Mouse (Mus musculus): Measurements from ENCODE around the gene Zc3h6. TPM values are rescaled to one million over a fixed set of nuclear protein-coding genes. Genes with fewer than 3 reads are reported as not detected.

Gene Zc3h6
- polyA plus RNA-seq, 1 experiment from 2014 or later: 1.3 TPM

- H3K4me3 ChIP-seq (ENCODE audit: low read length): no peak within 1 kb of the TSS
- no peak within 1 kb of the TSS for H3K4me2 ChIP-seq (ENCODE audit: low read depth, low read length)
- H3K4me1 ChIP-seq (replicated peaks; ENCODE audit: control insufficient read depth, insufficient read depth, low read length): peaks cover 6% of the 10 kb centered on the region; the same call in 1 of the 2 replicates
- H3K9me3 ChIP-seq (ENCODE audit: control insufficient read depth, low read length): no peaks in the 10 kb centered on the region
- no peak for ATAC-seq (ENCODE audit: low read depth)
- 75% methylated on average over 8 of the region's 8 CpGs for WGBS
- no peaks in the 10 kb centered on the region for H3K36me3 ChIP-seq (ENCODE audit: control insufficient read depth, insufficient read depth, low read length)
- no peak within 1 kb of the TSS for H3K9ac ChIP-seq (ENCODE audit: low read length)
- H3K27me3 ChIP-seq (ENCODE audit: control insufficient read depth, insufficient read depth, low read depth, low read length): no peaks in the 10 kb centered on the region
- H3K27ac ChIP-seq (ENCODE audit: low read length): no peak within 1 kb of the TSS
These were observed 80.6 kb downstream of the Zc3h6 start, which contains the start of gene Vinac1 for GRCm38 (mm10) chr2:129047811-129048210. Gene Vinac1, minus strand, starts transcription at chr2:129048172.

DNA sequence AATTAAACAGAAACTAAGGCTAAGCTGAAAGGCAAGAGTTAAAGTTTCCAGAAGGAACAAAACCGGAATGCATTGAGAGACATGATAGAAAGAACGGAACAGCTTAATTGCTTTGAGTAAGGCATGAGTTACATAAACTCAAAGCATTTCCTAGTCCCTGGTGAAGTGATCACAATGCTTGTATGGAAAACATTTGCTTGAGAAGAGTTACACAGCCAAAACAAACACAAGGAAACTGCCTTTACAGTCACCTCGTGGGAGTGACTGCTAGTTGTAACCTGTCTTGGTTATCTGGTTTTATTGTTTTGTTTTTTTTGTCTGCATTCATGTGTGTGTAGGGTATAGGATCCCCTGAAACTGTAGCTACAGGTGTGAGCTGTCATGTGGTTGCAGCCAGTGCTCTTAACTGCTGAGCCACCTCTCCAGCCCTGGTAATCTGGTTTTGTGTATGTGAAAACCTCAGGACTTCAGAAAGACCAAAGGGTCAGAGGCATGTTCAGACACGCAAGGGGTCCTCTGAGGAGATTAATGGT lies 85.3 kb downstream of the Zc3h6 start:
- ATAC-seq (ENCODE audit: low read depth): no peak
- H3K4me2 ChIP-seq (ENCODE audit: low read depth, low read length): no peak overlapping the region
- H3K9ac ChIP-seq (ENCODE audit: low read length): no peak overlapping the region
- H3K4me3 ChIP-seq (ENCODE audit: low read length): no peak overlapping the region
- 38% methylated on average over 4 of the region's 4 CpGs for WGBS
- no peaks in the 10 kb centered on the region for H3K36me3 ChIP-seq (ENCODE audit: control insufficient read depth, insufficient read depth, low read length)
- no peaks in the 10 kb centered on the region for H3K27me3 ChIP-seq (ENCODE audit: control insufficient read depth, insufficient read depth, low read depth, low read length)
- H3K27ac ChIP-seq (ENCODE audit: low read length): no peak overlapping the region
- 0 out of 2 replicates have a peak, but pooled peaks cover 2% of the 10 kb centered on the region for H3K9me3 ChIP-seq (ENCODE audit: control insufficient read depth, low read length)
- H3K4me1 ChIP-seq (replicated peaks; ENCODE audit: control insufficient read depth, insufficient read depth, low read length): no peaks in the 10 kb centered on the region

- Histone ChIP-seq H3K4me1 (replicated peaks; ENCODE audit: control insufficient read depth, insufficient read depth, low read length) (no peaks in the 10 kb centered on the region), H3K36me3 (ENCODE audit: control insufficient read depth, insufficient read depth, low read length) (no peaks in the 10 kb centered on the region), H3K4me3 (ENCODE audit: low read length) (no peak overlapping the region), H3K27me3 (ENCODE audit: control insufficient read depth, insufficient read depth, low read depth, low read length) (no peaks in the 10 kb centered on the region), H3K9ac (ENCODE audit: low read length) (no peak overlapping the region), H3K9me3 (ENCODE audit: control insufficient read depth, low read length) (0 out of 2 replicates have a peak, but pooled peaks cover 2% of the 10 kb centered on the region), H3K4me2 (ENCODE audit: low read depth, low read length) (no peak overlapping the region), H3K27ac (ENCODE audit: low read length) (no peak overlapping the region)
- WGBS: 81% methylated on average over 6 of the region's 6 CpGs
- ATAC-seq (ENCODE audit: low read depth): no peak
These were observed 88.5 kb downstream of the Zc3h6 start for GRCm38 (mm10) chr2:129055741-129056140.

DNA sequence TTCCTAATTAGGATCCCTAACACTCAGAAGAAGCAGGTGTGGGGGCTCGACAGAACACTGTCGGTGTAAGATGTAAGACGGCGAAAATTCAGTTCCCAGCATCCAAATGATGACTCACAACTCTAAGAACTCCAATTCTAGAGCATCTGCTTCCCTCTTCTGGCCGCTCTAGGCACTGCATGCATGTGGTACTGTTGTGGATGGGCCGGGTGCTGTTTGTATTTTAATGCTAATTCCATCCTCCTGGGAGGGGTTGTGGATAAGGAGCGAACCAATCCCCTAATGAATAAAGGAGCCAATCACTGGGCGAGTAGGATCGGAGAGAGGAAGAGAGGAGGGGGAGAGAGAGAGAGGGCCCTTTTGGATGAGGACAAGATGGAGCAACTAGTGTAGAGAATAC lies 89.4 kb downstream of the Zc3h6 start:
- ATAC-seq (ENCODE audit: low read depth): no peak
- Histone ChIP-seq H3K4me3 (ENCODE audit: low read length) (no peak overlapping the region), H3K9ac (ENCODE audit: low read length) (no peak overlapping the region), H3K4me2 (ENCODE audit: low read depth, low read length) (no peak overlapping the region), H3K27ac (ENCODE audit: low read length) (no peak overlapping the region), H3K36me3 (ENCODE audit: control insufficient read depth, insufficient read depth, low read length) (no peaks in the 10 kb centered on the region), H3K9me3 (ENCODE audit: control insufficient read depth, low read length) (0 out of 2 replicates have a peak, but pooled peaks cover 2% of the 10 kb centered on the region), H3K4me1 (replicated peaks; ENCODE audit: control insufficient read depth, insufficient read depth, low read length) (no peaks in the 10 kb centered on the region), H3K27me3 (ENCODE audit: control insufficient read depth, insufficient read depth, low read depth, low read length) (no peaks in the 10 kb centered on the region)
- WGBS: 51% methylated on average over 9 of the region's 9 CpGs

DNA sequence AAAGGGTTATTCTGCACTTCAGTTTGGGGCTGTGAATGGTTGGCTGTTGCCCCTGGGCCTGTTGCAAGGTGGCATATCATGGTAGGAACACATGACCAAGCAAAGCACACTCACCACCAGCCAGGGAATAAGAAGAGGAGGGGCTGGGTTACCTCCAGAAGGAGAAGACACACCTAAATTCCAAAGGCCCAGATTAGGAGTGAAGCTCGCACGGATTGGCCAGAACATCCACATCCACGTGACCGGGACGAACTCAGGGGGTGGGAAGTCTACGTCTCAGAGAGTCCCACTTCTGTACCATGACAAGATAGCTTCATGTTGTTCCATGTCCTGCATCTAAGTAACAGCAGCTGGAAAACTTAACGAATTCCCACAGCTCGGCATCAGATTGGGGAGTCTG lies 90.1 kb downstream of the Zc3h6 start:
- ATAC-seq (ENCODE audit: low read depth): no peak
- Histone ChIP-seq H3K4me1 (replicated peaks; ENCODE audit: control insufficient read depth, insufficient read depth, low read length) (no peaks in the 10 kb centered on the region), H3K36me3 (ENCODE audit: control insufficient read depth, insufficient read depth, low read length) (no peaks in the 10 kb centered on the region), H3K9me3 (ENCODE audit: control insufficient read depth, low read length) (0 out of 2 replicates have a peak, but pooled peaks cover 2% of the 10 kb centered on the region), H3K27me3 (ENCODE audit: control insufficient read depth, insufficient read depth, low read depth, low read length) (no peaks in the 10 kb centered on the region), H3K4me2 (ENCODE audit: low read depth, low read length) (no peak overlapping the region), H3K4me3 (ENCODE audit: low read length) (no peak overlapping the region), H3K27ac (ENCODE audit: low read length) (no peak overlapping the region), H3K9ac (ENCODE audit: low read length) (no peak overlapping the region)
- 94% methylated on average over 8 of the region's 8 CpGs for WGBS

- no peak overlapping the region for H3K4me2 ChIP-seq (ENCODE audit: low read depth, low read length)
- H3K27ac ChIP-seq (ENCODE audit: low read length): no peak overlapping the region
- 0 out of 2 replicates have a peak, but pooled peaks cover 2% of the 10 kb centered on the region for H3K9me3 ChIP-seq (ENCODE audit: control insufficient read depth, low read length)
- no peaks in the 10 kb centered on the region for H3K27me3 ChIP-seq (ENCODE audit: control insufficient read depth, insufficient read depth, low read depth, low read length)
- no peak overlapping the region for H3K9ac ChIP-seq (ENCODE audit: low read length)
- ATAC-seq (ENCODE audit: low read depth): no peak
- no peak overlapping the region for H3K4me3 ChIP-seq (ENCODE audit: low read length)
- H3K36me3 ChIP-seq (ENCODE audit: control insufficient read depth, insufficient read depth, low read length): no peaks in the 10 kb centered on the region
- WGBS: 84% methylated on average over 6 of the region's 6 CpGs
- H3K4me1 ChIP-seq (replicated peaks; ENCODE audit: control insufficient read depth, insufficient read depth, low read length): no peaks in the 10 kb centered on the region
These were observed 90.7 kb downstream of the Zc3h6 start for GRCm38 (mm10) chr2:129057920-129058361.

DNA sequence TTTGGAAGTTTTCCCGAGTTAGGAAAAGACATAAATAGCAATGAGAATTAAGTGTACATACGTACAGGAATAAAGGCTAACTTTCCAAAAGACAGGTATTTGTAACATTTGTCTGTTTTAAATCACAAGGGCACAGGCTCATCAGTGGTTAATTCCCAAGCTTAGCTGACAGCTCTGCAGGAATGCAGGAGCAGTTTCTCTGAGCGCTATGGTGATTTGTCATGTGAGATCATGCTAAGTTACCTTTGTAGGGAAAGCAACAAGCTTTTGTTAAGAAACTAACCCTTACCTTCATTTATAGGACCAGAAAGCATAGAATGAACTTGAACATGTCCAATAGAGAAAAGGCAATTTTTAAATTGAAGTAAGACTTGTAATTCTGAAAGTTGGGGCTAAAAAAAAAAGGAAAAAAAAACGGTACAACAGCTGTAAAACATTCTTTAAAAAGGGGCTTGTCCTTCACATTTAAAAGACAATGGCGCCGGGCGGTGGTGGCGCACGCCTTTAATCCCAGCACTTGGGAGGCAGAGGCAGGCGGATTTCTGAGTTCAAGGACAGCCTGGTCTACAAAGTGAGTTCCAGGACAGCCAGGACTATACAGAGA lies 94.4 kb downstream of the Zc3h6 start:
- Histone ChIP-seq H3K4me1 (replicated peaks; ENCODE audit: control insufficient read depth, insufficient read depth, low read length) (peaks cover 4% of the 10 kb centered on the region; the same call in 1 of the 2 replicates), H3K4me3 (ENCODE audit: low read length) (no peak overlapping the region), H3K36me3 (ENCODE audit: control insufficient read depth, insufficient read depth, low read length) (no peaks in the 10 kb centered on the region), H3K9ac (ENCODE audit: low read length) (no peak overlapping the region), H3K27me3 (ENCODE audit: control insufficient read depth, insufficient read depth, low read depth, low read length) (no peaks in the 10 kb centered on the region), H3K4me2 (ENCODE audit: low read depth, low read length) (no peak overlapping the region), H3K27ac (ENCODE audit: low read length) (no peak overlapping the region), H3K9me3 (ENCODE audit: control insufficient read depth, low read length) (0 out of 2 replicates have a peak, but pooled peaks cover under 1% of the 10 kb centered on the region)
- WGBS: 69% methylated on average over 10 of the region's 10 CpGs
- ATAC-seq (ENCODE audit: low read depth): no peak

- 1% methylated on average over 54 of the region's 62 CpGs for WGBS
- H3K4me2 ChIP-seq (ENCODE audit: low read depth, low read length): peak within 1 kb of the TSS; percentile 89
- peaks cover 14% of the 10 kb centered on the region for H3K4me1 ChIP-seq (replicated peaks; ENCODE audit: control insufficient read depth, insufficient read depth, low read length)
- peak within 1 kb of the TSS; percentile 75 for H3K27ac ChIP-seq (ENCODE audit: low read length)
- H3K27me3 ChIP-seq (ENCODE audit: control insufficient read depth, insufficient read depth, low read depth, low read length): no peaks in the 10 kb centered on the region
- H3K9ac ChIP-seq (ENCODE audit: low read length): peak within 1 kb of the TSS; percentile 88
- peak; percentile 98 for ATAC-seq (ENCODE audit: low read depth)
- H3K9me3 ChIP-seq (ENCODE audit: control insufficient read depth, low read length): no peaks in the 10 kb centered on the region
- H3K4me3 ChIP-seq (ENCODE audit: low read length): peak within 1 kb of the TSS; percentile 92
- no peaks in the 10 kb centered on the region for H3K36me3 ChIP-seq (ENCODE audit: control insufficient read depth, insufficient read depth, low read length)
These were observed 98.5 kb downstream of the Zc3h6 start, which contains the start of gene Ttl for GRCm38 (mm10) chr2:129065437-129066282. Gene Ttl, plus strand, starts transcription at chr2:129065942.

DNA sequence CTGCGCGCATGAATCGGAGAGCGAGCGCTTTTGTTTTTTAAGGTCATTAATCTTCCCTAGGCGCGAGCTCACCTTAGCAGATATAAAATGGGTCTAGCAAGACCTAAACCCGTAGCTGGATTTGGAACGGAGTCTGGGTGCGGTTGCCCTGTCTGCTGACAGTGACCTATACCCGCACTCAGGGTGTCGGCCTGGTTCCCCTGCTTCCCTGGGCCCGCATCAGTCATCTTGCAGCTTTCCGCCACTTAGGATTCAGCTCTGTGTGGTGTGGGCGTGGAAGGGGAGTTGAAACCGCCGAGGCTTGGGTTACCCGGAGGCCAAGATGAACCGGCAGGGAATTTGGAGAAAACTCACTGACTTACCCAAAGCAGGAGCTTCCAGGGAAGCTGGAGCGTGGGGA lies 99.1 kb downstream of the Zc3h6 start:
- Histone ChIP-seq H3K36me3 (ENCODE audit: control insufficient read depth, insufficient read depth, low read length) (no peaks in the 10 kb centered on the region), H3K4me1 (replicated peaks; ENCODE audit: control insufficient read depth, insufficient read depth, low read length) (peaks cover 14% of the 10 kb centered on the region), H3K27ac (ENCODE audit: low read length) (peak overlapping the region; percentile 75), H3K4me2 (ENCODE audit: low read depth, low read length) (peak overlapping the region; percentile 89), H3K9me3 (ENCODE audit: control insufficient read depth, low read length) (no peaks in the 10 kb centered on the region), H3K4me3 (ENCODE audit: low read length) (peak overlapping the region; percentile 92), H3K9ac (ENCODE audit: low read length) (peak overlapping the region; percentile 88), H3K27me3 (ENCODE audit: control insufficient read depth, insufficient read depth, low read depth, low read length) (no peaks in the 10 kb centered on the region)
- peak; percentile 83 for ATAC-seq (ENCODE audit: low read depth)
- under 1% methylated on average over 20 of the region's 20 CpGs for WGBS

Measured in lung, embryonic 16.5 days (tissue).